Mouse (Mus musculus) Patski (cell line): Measurements from ENCODE around the gene Phyh. TPM values are rescaled to one million over a fixed set of nuclear protein-coding genes. Genes with fewer than 3 reads are reported as not detected.

ENCODE experiments used
- ATAC-seq: fragments of 100-300 bp; one replicate; pipeline ENCODE4 v1.8.0; 2021
- CTCF ChIA-PET: fragments of 350-600 bp; sonication (Branson Sonifier 250); formaldehyde crosslinking; loops from one replicate; lab custom pipeline; 2022; ENCODE audit warnings: inconsistent platforms; lab: Charles Lee
- POLR2A ChIA-PET: fragments of 350-600 bp; sonication (Branson Sonifier 250); formaldehyde crosslinking; loops from one replicate; lab custom pipeline; 2022; ENCODE audit warnings: antibody characterized with exemption, inconsistent platforms; lab: Charles Lee
- DNase-seq: peaks from one replicate; pipeline ENCODE4 v3.0.0-alpha.2; 2011; ENCODE audit warnings: low read depth, low spot score
- H3K27me3 ChIP-seq: fragments of 371-371 bp; one replicate; pipeline ENCODE4 v1.5.1; 2021
- CTCF ChIP-seq: fragments of 100-300 bp; IDR thresholded peaks from one replicate; pipeline ENCODE4 v1.5.1; 2021
- in situ Hi-C: fragments of 300-500 bp; cut with MboI; formaldehyde crosslinking; loops from 3 replicates; pipeline ENCODE4 v1.11.1; 2018; ENCODE audit warnings: low pct_unique_long_range_greater_than_20kb, mixed read lengths
- polyA plus RNA-seq: library from polyadenylated mRNA; unstranded; gene quantifications from one replicate; pipeline ENCODE4 v1.2.3, GENCODE M21; 2021

Phyh gene
- polyA plus RNA-seq, 1 experiment from 2014 or later, result 57.0 TPM

DNA sequence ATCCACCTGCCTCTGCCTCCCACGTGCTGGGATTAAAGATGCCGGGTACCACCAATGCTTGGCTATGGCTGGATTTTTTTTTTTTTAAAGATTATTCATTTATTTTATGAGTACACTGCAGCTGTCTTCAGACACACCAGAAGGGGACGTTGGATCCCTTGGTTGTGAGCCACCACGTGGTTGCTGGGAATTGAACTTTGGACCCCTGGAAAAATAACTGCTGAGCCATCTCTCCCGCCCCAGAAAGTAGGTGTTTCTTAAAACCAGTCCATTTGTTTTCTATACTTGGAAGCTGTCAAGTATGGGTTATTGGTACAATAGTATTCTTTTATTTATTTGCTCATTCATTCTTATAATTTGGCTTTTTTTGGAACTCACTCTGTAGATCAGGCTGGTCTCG, 31.9 kb upstream of the Phyh start:
- no peak for TF ChIP-seq CTCF
- ATAC-seq (no peak), DNase-seq (no peak)
- CTCF ChIA-PET, result interaction anchor here (1.5 kb wide), 1 partner anchor 27 kb away, joined by 3 read pairs; no protein-coding TSS in a partner anchor
- no peaks in the 10 kb centered on the region for H3K27me3 ChIP-seq
- in situ Hi-C loops, result no loop called here
- POLR2A ChIA-PET, result interaction anchor here (0.6 to 1.1 kb wide), 2 partner anchors 11 to 425 kb away, joined by 3 to 4 read pairs; no protein-coding TSS in a partner anchor

DNA sequence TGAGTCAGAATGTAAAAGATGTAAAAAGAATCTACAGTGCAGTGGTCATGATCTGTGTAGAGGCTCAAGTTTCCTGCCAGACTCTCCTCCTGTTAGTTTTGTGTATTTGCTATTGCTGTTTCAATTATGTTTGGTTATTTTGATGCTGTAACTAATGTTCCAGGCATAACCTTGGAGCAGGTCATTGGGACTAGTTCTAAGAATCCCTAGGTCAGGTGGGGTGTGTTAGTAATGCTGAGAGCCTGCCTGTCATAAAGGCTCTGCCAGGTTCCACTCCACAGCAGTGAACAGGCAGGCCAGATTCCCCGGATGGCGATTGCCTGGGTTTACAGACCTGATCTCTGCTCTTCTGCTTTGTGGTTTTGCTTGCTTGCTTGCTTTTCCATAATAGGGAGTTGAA, 23.2 kb upstream of the Phyh start:
- ATAC-seq, result no peak
- CTCF ChIA-PET, result interaction anchor here (1.4 kb wide), 1 partner anchor 11 kb away, joined by 4 read pairs; no protein-coding TSS in a partner anchor
- no peak for DNase-seq
- TF ChIP-seq CTCF, result no peak
- H3K27me3 ChIP-seq, result no peaks in the 10 kb centered on the region
- POLR2A ChIA-PET, result interaction anchor here (0.7 kb wide), 1 partner anchor 893 kb away, joined by 5 read pairs; no protein-coding TSS in a partner anchor
- in situ Hi-C loops, result no loop called here

DNA sequence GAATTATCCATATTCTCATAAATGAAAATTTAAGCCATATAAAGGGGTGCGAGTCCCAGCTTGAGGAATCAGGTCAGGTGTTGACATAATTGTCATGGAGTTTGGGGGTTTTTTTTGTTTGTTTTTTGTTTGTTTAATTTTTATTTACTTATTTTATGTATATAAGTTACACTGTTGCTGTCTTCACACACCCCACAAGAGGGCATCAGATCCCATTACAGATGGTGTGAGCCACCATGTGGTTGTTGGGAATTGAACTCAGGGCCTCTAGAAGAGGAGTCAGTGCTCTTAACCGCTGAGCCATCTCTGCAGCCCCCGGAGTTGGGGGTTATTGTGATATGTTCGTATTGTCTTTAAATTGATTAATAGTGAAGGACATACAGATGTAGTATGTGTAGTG, 21.8 kb upstream of the Phyh start:
- POLR2A ChIA-PET, result interaction anchor here (0.6 to 1.1 kb wide), 2 partner anchors 11 to 477 kb away, joined by 3 to 4 read pairs; no protein-coding TSS in a partner anchor
- no peaks in the 10 kb centered on the region for H3K27me3 ChIP-seq
- in situ Hi-C loops, result no loop called here
- TF ChIP-seq CTCF, result peak; percentile 52
- no peak for ATAC-seq
- CTCF ChIA-PET, result interaction anchor here (1.4 kb wide), 1 partner anchor 12 kb away, joined by 4 read pairs; no protein-coding TSS in a partner anchor
- DNase-seq, result no peak

DNA sequence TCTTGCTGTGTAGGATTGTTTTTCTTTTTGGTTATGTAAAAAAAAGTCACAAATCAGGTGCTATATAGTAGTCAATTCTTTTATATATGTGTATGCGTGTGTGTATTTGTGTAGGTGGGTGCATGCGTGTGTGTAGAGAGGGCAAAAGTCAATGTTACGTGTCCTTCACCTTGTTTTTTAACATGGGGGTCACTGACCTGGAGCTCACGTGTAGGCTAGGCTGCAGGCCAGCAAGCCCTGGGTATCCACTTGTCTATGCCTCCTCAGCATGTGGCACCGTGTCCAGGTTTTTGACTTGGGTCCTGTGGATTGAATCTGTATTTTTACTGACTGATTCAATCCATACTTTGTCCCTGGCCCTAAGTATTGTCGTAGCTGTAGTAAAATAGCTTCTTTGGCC, 18.2 kb upstream of the Phyh start:
- in situ Hi-C loops, result loop anchor here (25.0 kb wide), 2 partner anchors 487 to 912 kb away; no protein-coding TSS in a partner anchor
- CTCF ChIA-PET, result interaction anchor here (1.0 kb wide), 1 partner anchor 10 kb away, joined by 3 read pairs; no protein-coding TSS in a partner anchor

DNA sequence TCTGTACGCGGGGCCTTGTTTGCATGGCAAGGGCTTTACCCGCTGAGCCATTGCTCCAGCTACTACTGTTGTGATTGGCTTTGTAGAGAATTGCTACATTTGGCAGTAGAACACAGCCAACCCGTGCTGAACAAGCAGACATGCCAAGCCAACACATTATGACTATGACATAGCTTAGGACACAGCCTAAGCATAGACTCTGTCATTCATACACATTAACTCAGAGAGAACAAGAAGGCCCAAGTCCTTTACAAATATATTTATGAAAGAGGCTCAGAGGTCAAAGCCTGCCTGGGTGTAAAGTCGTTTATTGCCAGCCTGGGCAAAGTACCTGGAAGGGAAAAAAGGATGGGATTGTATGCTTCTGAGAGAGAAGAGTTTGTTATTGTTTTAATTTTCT, 16.5 kb upstream of the Phyh start:
- ChIA-PET POLR2A (no interaction called here), CTCF (no interaction called here)
- in situ Hi-C loops, result loop anchor here (25.0 kb wide), 2 partner anchors 485 to 910 kb away; no protein-coding TSS in a partner anchor
- no peak for ATAC-seq
- TF ChIP-seq CTCF, result no peak
- H3K27me3 ChIP-seq, result no peaks in the 10 kb centered on the region
- no peak for DNase-seq

More for the DNA sequence above, 18.2 kb upstream of the Phyh start:
- DNase-seq (no peak), ATAC-seq (no peak)
- TF ChIP-seq CTCF, result no peak
- no peaks in the 10 kb centered on the region for H3K27me3 ChIP-seq
- POLR2A ChIA-PET, result no interaction called here

DNA sequence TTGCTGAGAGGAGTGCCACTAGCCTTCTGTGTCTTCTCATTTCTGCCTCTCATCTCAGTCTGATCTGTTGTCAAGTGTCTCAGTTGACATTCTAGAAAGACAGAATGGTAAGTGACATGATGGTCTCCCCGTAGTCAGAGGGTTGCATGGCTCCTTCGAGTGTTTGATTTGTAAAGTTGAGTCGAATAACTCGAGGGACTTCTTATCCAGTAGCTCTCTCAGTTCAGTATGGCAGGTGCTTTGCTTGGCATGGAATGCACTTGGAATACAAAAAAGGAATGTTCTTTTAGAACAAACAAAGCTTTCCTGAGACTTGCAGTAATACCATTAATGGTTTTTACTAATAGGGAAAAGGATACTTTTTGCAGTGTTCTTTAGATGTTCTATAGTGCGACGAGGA, 11.7 kb upstream of the Phyh start:
- no peak for ATAC-seq
- CTCF ChIA-PET, result interaction anchor here (1.5 kb wide), 1 partner anchor 10 kb away, joined by 7 read pairs; no protein-coding TSS in a partner anchor
- in situ Hi-C loops, result loop anchor here (25.0 kb wide), 2 partner anchors 480 to 905 kb away; no protein-coding TSS in a partner anchor
- DNase-seq, result no peak
- TF ChIP-seq CTCF, result no peak
- H3K27me3 ChIP-seq, result no peaks in the 10 kb centered on the region
- POLR2A ChIA-PET, result interaction anchor here (1.7 kb wide), 1 partner anchor 10 kb away, joined by 4 read pairs; no protein-coding TSS in a partner anchor

DNA sequence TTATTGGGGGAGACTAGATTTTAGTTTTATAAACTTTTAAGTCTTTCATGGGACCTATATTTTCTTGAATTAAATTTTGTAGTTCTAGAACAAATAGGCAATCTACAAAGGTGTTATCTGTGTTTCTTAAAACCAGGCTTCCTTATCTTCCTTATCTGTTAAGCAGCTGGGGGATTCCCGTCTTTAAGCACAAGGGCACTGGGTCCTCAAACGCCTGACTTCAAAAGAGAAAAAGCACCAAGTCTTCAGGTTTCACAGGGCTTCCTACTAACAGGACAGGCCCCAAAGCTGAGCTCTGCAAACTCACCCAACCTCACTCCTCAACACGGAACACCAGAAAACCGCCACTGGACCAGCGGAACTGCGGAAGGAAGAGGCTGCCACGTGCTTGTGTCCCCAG, 10.9 kb upstream of the Phyh start:
- in situ Hi-C loops, result loop anchor here (25.0 kb wide), 2 partner anchors 479 to 904 kb away; no protein-coding TSS in a partner anchor
- DNase-seq (no peak), ATAC-seq (no peak)
- CTCF ChIA-PET, result no interaction called here
- TF ChIP-seq CTCF, result no peak
- POLR2A ChIA-PET, result interaction anchor here (1.7 kb wide), 1 partner anchor 9 kb away, joined by 4 read pairs; no protein-coding TSS in a partner anchor
- H3K27me3 ChIP-seq, result no peaks in the 10 kb centered on the region

DNA sequence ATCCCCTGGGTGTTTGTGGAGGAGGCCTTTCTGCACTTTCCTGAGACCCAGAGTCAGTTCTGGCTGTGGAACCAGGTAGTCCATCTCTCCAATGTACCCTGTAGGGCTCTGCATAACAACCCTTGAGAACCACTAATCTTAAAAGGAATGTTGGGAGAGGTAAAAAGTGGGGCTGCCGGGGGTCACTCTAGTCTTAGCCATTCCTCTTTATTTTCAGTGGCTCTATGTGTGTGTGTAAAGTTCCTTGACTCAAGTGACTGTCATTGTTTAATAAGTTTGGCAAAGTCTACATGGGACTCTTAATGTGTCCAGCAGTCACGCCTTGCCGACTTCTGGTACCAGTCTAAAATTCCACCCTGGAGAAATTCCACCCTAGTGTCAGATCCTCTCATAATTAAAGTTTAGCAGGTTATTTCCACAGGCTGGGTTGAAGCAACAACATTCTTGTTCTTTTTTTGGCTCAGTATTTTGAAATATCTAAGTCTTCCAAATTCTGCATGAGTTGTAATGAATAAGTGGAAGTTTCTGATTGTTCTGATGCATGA, 10.0 kb upstream of the Phyh start:
- H3K27me3 ChIP-seq, result no peaks in the 10 kb centered on the region
- in situ Hi-C loops, result loop anchor here (25.0 kb wide), 2 partner anchors 478 to 903 kb away; no protein-coding TSS in a partner anchor
- CTCF ChIA-PET, result no interaction called here
- ATAC-seq (peak; percentile 18), DNase-seq (peak; percentile 25)
- POLR2A ChIA-PET, result no interaction called here
- no peak for TF ChIP-seq CTCF

DNA sequence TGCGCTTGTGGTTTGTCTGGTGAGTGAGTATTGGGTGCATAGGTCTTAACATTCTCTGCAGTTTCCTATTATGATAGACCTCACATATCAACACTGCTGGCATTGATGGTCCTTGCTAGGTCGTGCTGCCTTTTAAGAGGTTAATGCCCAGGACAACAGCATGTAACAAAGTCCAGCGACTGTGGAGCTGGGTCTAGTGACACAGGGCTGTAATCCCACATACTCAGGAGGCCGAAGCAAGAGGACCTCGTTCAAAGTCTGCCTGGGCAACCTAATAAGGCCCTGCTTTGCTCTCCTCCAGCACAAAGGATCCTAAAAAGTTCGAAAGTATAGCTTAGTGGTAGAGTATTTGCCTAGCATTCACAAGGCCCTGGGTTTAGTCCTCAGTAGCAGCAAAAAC, 8.9 kb upstream of the Phyh start:
- in situ Hi-C loops, result loop anchor here (10.0 to 25.0 kb wide), 3 partner anchors 95 to 902 kb away; no protein-coding TSS in a partner anchor
- ChIA-PET CTCF (no interaction called here), POLR2A (no interaction called here)
- no peak for TF ChIP-seq CTCF
- DNase-seq, result no peak
- ATAC-seq, result no peak
- no peaks in the 10 kb centered on the region for H3K27me3 ChIP-seq

DNA sequence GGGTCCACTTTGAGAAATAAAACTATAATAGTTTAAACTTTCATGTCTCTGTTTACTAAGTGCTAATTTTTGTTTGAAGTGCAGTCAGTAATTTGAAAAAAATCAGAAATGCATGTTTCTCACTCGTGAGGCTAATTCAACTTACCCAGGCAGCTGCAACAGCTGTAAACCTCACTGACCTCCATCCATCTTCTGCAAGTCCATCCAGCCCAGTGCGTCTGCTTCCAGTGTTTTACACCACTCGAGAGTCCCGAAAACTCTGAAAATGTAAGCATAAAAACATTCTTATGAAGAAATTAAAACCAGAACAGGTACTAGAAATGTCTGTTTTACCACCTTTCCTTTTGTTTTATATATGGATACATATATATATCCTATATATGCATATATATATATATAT, 8.3 kb upstream of the Phyh start:
- in situ Hi-C loops, result loop anchor here (10.0 to 25.0 kb wide), 3 partner anchors 94 to 902 kb away; no protein-coding TSS in a partner anchor

More for the DNA sequence above, 8.3 kb upstream of the Phyh start:
- H3K27me3 ChIP-seq, result no peaks in the 10 kb centered on the region
- no peak for TF ChIP-seq CTCF
- DNase-seq (no peak), ATAC-seq (no peak)
- POLR2A ChIA-PET, result no interaction called here
- CTCF ChIA-PET, result no interaction called here
